Mouse (Mus musculus): ENCODE data around the gene Zc3h18. TPM values are rescaled to one million over a fixed set of nuclear protein-coding genes. Genes with fewer than 3 reads are reported as not detected.

Zc3h18 gene
- polyA plus RNA-seq, 1 experiment, result 66.3 TPM

DNA sequence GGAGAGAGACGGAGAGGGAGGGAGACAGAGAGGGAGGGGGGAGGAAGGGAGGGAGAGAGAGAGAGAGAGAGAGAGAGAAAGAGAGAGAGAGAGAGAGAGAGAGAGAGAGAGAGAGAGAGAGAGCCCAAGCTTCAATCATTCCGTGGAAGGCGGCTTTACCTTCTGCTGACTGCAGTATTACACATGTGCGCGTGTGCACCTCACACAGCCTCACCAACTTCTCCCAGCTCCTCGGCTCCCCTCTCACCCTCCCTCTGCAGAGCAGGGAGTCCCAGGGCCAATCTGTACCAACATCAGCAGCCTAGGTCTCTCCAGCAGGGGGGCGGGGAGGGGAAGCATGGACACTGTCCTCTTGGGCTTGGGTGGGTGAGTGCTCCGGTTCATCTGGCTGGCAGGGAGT lies 13.4 kb upstream of the Zc3h18 start:
- H3K27me3 ChIP-seq (ENCODE audit: control insufficient read depth, insufficient read depth, low read length), result no peaks in the 10 kb centered on the region
- WGBS, result 79% methylated on average over 8 of the region's 8 CpGs
- TF ChIP-seq CTCF (IDR thresholded peaks at IDR 0.05; ENCODE audit: borderline replicate concordance, control insufficient read depth, extremely low read depth, insufficient read depth, low read length, poor library complexity), result no peak
- TF ChIP-seq POLR2A (IDR thresholded peaks at IDR 0.05; ENCODE audit: control insufficient read depth, extremely low read depth, insufficient read depth, low read length, poor library complexity), result no peak

DNA sequence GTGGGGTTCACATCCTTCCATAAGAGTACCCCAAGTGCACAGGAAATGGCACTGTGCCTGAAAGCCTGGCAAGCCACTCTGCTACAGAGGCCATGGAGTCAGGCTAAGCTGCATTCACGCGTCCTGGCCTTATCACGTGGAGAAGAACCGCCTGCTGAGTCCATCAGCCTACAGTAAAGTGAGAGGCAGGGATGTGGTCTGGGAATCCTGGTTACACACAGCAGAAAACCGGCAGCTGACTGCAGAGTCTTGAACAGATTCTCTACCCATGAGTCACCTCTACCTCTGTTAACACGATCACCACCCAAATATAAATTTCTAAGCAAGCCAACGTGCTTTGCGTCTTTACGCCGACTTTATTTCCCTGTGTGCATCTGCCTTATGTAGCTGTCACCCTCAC lies 7.9 kb upstream of the Zc3h18 start:
- Histone ChIP-seq H3K27ac (ENCODE audit: control insufficient read depth, insufficient read depth, low read length) (no peak overlapping the region), H3K4me1 (replicated peaks; ENCODE audit: control insufficient read depth, insufficient read depth, low read length) (no peaks in the 10 kb centered on the region), H3K36me3 (ENCODE audit: control insufficient read depth, insufficient read depth, low read length) (no peaks in the 10 kb centered on the region), H3K4me3 (ENCODE audit: control insufficient read depth, insufficient read depth, low read length) (no peak overlapping the region), H3K27me3 (ENCODE audit: control insufficient read depth, insufficient read depth, low read length) (no peaks in the 10 kb centered on the region)
- 92% methylated on average over 10 of the region's 10 CpGs for WGBS
- TF ChIP-seq CTCF (IDR thresholded peaks at IDR 0.05; ENCODE audit: borderline replicate concordance, control insufficient read depth, extremely low read depth, insufficient read depth, low read length, poor library complexity) (no peak), POLR2A (IDR thresholded peaks at IDR 0.05; ENCODE audit: control insufficient read depth, extremely low read depth, insufficient read depth, low read length, poor library complexity) (no peak)
- no peak for DNase-seq

More for the DNA sequence above, 13.4 kb upstream of the Zc3h18 start:
- Histone ChIP-seq H3K4me3 (ENCODE audit: control insufficient read depth, insufficient read depth, low read length) (no peak overlapping the region), H3K36me3 (ENCODE audit: control insufficient read depth, insufficient read depth, low read length) (no peaks in the 10 kb centered on the region), H3K27ac (ENCODE audit: control insufficient read depth, insufficient read depth, low read length) (no peak overlapping the region), H3K4me1 (replicated peaks; ENCODE audit: control insufficient read depth, insufficient read depth, low read length) (no peaks in the 10 kb centered on the region)
- DNase-seq, result no peak

DNA sequence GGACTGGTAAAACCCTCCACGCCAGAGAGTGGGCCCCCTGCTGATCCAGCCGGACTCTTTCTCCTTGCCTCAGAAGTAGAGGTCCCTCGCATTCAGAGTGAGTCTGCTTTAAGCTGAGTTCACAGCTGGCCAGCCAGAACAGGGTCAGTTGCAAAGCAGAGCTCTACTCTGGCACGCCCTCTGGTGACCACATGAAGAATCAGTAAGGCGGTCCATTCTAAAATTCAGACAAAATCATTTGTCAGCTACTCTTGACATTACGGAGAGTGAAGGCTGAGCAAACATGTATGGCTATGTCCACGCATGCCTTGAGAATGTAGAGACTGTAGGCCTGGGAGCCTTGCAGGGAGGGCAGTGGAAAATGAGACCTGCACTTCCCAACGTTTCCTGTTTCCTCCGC lies 6.7 kb upstream of the Zc3h18 start:
- Histone ChIP-seq H3K27ac (ENCODE audit: control insufficient read depth, insufficient read depth, low read length) (no peak overlapping the region), H3K27me3 (ENCODE audit: control insufficient read depth, insufficient read depth, low read length) (no peaks in the 10 kb centered on the region), H3K36me3 (ENCODE audit: control insufficient read depth, insufficient read depth, low read length) (no peaks in the 10 kb centered on the region), H3K4me3 (ENCODE audit: control insufficient read depth, insufficient read depth, low read length) (no peak overlapping the region), H3K4me1 (replicated peaks; ENCODE audit: control insufficient read depth, insufficient read depth, low read length) (no peaks in the 10 kb centered on the region)
- TF ChIP-seq CTCF (IDR thresholded peaks at IDR 0.05; ENCODE audit: borderline replicate concordance, control insufficient read depth, extremely low read depth, insufficient read depth, low read length, poor library complexity), result peak; percentile 46; the same call in 1 of the 2 replicates
- no peak for TF ChIP-seq POLR2A (IDR thresholded peaks at IDR 0.05; ENCODE audit: control insufficient read depth, extremely low read depth, insufficient read depth, low read length, poor library complexity)
- 24% methylated on average over 9 of the region's 9 CpGs for WGBS
- DNase-seq, result peak; percentile 54

DNA sequence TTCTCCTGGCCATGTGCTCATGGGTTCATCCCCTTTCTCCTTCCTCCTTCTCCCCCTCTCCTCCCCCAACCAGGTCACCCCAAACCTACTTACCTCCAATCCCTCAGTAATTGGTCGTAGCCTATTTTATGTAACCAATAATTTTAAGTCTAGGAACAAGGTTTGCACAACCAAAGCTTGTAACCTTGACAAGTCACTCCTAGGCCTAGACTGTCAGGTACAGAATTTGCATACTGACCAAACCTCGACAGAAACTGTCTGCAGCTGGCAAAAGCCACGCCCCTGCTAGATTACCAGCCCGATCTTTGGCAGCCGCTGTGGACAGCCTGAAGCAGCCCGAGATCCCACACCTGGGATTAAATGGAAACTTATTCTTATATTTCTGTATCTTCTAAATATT lies 4.7 kb upstream of the Zc3h18 start:
- no peaks in the 10 kb centered on the region for H3K27me3 ChIP-seq (ENCODE audit: control insufficient read depth, insufficient read depth, low read length)
- TF ChIP-seq POLR2A (IDR thresholded peaks at IDR 0.05; ENCODE audit: control insufficient read depth, extremely low read depth, insufficient read depth, low read length, poor library complexity), result no peak
- no peak for TF ChIP-seq CTCF (IDR thresholded peaks at IDR 0.05; ENCODE audit: borderline replicate concordance, control insufficient read depth, extremely low read depth, insufficient read depth, low read length, poor library complexity)
- 82% methylated on average over 6 of the region's 6 CpGs for WGBS
- 0 out of 2 replicates have a peak, but pooled peaks cover 3% of the 10 kb centered on the region for H3K4me1 ChIP-seq (replicated peaks; ENCODE audit: control insufficient read depth, insufficient read depth, low read length)
- no peak for DNase-seq
- H3K36me3 ChIP-seq (ENCODE audit: control insufficient read depth, insufficient read depth, low read length), result no peaks in the 10 kb centered on the region
- H3K27ac ChIP-seq (ENCODE audit: control insufficient read depth, insufficient read depth, low read length), result no peak overlapping the region
- H3K4me3 ChIP-seq (ENCODE audit: control insufficient read depth, insufficient read depth, low read length), result no peak overlapping the region

GRCm38 (mm10) chr8:122375320-122375719 lies 1.1 kb upstream of the Zc3h18 start:
- TF ChIP-seq POLR2A (IDR thresholded peaks at IDR 0.05; ENCODE audit: control insufficient read depth, extremely low read depth, insufficient read depth, low read length, poor library complexity), result no peak
- WGBS, result 96% methylated on average over 7 of the region's 7 CpGs
- DNase-seq, result no peak
- no peak overlapping the region for H3K4me3 ChIP-seq (ENCODE audit: control insufficient read depth, insufficient read depth, low read length)
- no peaks in the 10 kb centered on the region for H3K27me3 ChIP-seq (ENCODE audit: control insufficient read depth, insufficient read depth, low read length)
- no peaks in the 10 kb centered on the region; the same call in 1 of the 2 replicates for H3K36me3 ChIP-seq (ENCODE audit: control insufficient read depth, insufficient read depth, low read length)
- peaks cover 8% of the 10 kb centered on the region; the same call in 1 of the 2 replicates for H3K4me1 ChIP-seq (replicated peaks; ENCODE audit: control insufficient read depth, insufficient read depth, low read length)
- H3K27ac ChIP-seq (ENCODE audit: control insufficient read depth, insufficient read depth, low read length), result no peak overlapping the region

DNA sequence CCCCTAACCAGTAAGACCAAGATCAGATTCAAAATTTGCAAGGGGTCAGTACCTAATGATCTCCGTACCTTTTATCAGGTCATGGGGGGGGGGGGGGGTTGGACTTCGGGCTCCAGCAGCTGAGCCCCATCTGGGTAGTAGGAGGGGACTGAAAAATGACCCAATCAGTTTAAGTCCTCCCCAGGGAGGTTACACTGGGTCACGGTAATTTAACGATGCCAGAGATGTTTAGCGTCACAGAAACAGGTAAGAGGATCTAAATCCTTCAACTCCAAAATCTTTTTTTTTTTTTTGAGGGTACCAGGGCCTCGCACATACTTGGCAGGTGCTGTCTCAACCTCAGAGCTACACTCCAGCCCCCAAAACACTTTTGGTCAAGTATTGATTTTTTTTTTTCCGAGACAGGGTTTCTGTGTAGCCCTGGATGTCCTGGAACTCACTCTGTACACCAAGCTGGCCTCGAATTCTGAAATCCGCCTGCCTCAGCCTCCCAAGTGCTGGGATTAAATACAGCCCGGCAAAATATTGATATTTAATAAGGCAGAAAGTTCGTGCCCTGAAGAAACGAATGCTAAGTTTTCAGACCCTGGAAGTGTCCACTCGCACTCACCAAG lies 551 bp upstream of the Zc3h18 start:
- Histone ChIP-seq H3K4me1 (replicated peaks; ENCODE audit: control insufficient read depth, insufficient read depth, low read length) (peaks cover 8% of the 10 kb centered on the region; the same call in 1 of the 2 replicates), H3K27ac (ENCODE audit: control insufficient read depth, insufficient read depth, low read length) (no peak overlapping the region), H3K36me3 (ENCODE audit: control insufficient read depth, insufficient read depth, low read length) (no peaks in the 10 kb centered on the region; the same call in 1 of the 2 replicates), H3K4me3 (ENCODE audit: control insufficient read depth, insufficient read depth, low read length) (peak overlapping the region; percentile 40), H3K27me3 (ENCODE audit: control insufficient read depth, insufficient read depth, low read length) (no peaks in the 10 kb centered on the region)
- no peak for TF ChIP-seq POLR2A (IDR thresholded peaks at IDR 0.05; ENCODE audit: control insufficient read depth, extremely low read depth, insufficient read depth, low read length, poor library complexity)
- TF ChIP-seq CTCF (IDR thresholded peaks at IDR 0.05; ENCODE audit: borderline replicate concordance, control insufficient read depth, extremely low read depth, insufficient read depth, low read length, poor library complexity), result no peak
- DNase-seq, result no peak
- 25% methylated on average over 13 of the region's 13 CpGs for WGBS

- no peaks in the 10 kb centered on the region for H3K27me3 ChIP-seq (ENCODE audit: control insufficient read depth, insufficient read depth, low read length)
- no peak overlapping the region for H3K27ac ChIP-seq (ENCODE audit: control insufficient read depth, insufficient read depth, low read length)
- H3K36me3 ChIP-seq (ENCODE audit: control insufficient read depth, insufficient read depth, low read length), result peaks cover 34% of the 10 kb centered on the region
- 93% methylated on average over 4 of the region's 4 CpGs for WGBS
- DNase-seq, result no peak
- no peaks in the 10 kb centered on the region for H3K4me1 ChIP-seq (replicated peaks; ENCODE audit: control insufficient read depth, insufficient read depth, low read length)
- no peak overlapping the region for H3K4me3 ChIP-seq (ENCODE audit: control insufficient read depth, insufficient read depth, low read length)
- TF ChIP-seq POLR2A (IDR thresholded peaks at IDR 0.05; ENCODE audit: control insufficient read depth, extremely low read depth, insufficient read depth, low read length, poor library complexity), result no peak
- TF ChIP-seq CTCF (IDR thresholded peaks at IDR 0.05; ENCODE audit: borderline replicate concordance, control insufficient read depth, extremely low read depth, insufficient read depth, low read length, poor library complexity), result no peak
Measured at GRCm38 (mm10) chr8:122383039-122383438, 6.6 kb downstream of the Zc3h18 start.

Measured in thymus, adult 2 months (tissue).